Mouse (Mus musculus): ENCODE measurements around the gene Trappc6a. TPM values are rescaled to one million over a fixed set of nuclear protein-coding genes. Genes with fewer than 3 reads are reported as not detected.
A peak's percentile ranks its signal among the peaks of the same experiment; 100 is the strongest.

Trappc6a gene
- polyA plus RNA-seq, 1 experiment from 2014 or later = 41.4 TPM

- 64% methylated on average over 20 of the region's 20 CpGs for WGBS
- peaks cover 25% of the 10 kb centered on the region for H3K27me3 ChIP-seq
- peaks cover 5% of the 10 kb centered on the region; the same call in 1 of the 2 replicates for H3K4me1 ChIP-seq (replicated peaks)
- H3K4me2 ChIP-seq = no peak overlapping the region
- H3K9ac ChIP-seq = no peak overlapping the region
- no peaks in the 10 kb centered on the region for H3K9me3 ChIP-seq
- H3K36me3 ChIP-seq = no peaks in the 10 kb centered on the region
- no peak for ATAC-seq (ENCODE audit: low FRiP score, low read depth)
- H3K4me3 ChIP-seq = no peak overlapping the region
- no peak overlapping the region for H3K27ac ChIP-seq (replicated peaks)
Measured at GRCm38 (mm10) chr7:19495521-19496213, 12.5 kb upstream of the Trappc6a start.

GRCm38 (mm10) chr7:19496214-19496555 lies 12.0 kb upstream of the Trappc6a start:
- 62% methylated on average over 5 of the region's 5 CpGs for WGBS
- no peak overlapping the region for H3K9ac ChIP-seq
- peaks cover 20% of the 10 kb centered on the region for H3K27me3 ChIP-seq

GRCm38 (mm10) chr7:19498326-19498725 lies 9.9 kb upstream of the Trappc6a start:
- H3K4me3 ChIP-seq = no peak overlapping the region
- no peak for ATAC-seq (ENCODE audit: low FRiP score, low read depth)
- H3K4me1 ChIP-seq (replicated peaks) = no peaks in the 10 kb centered on the region
- no peaks in the 10 kb centered on the region for H3K9me3 ChIP-seq
- no peak overlapping the region for H3K9ac ChIP-seq
- 0 out of 2 replicates have a peak, but pooled peaks cover 3% of the 10 kb centered on the region for H3K27me3 ChIP-seq
- H3K27ac ChIP-seq (replicated peaks) = no peak overlapping the region
- H3K4me2 ChIP-seq = no peak overlapping the region
- 93% methylated on average over 4 of the region's 4 CpGs for WGBS
- H3K36me3 ChIP-seq = no peaks in the 10 kb centered on the region

More at GRCm38 (mm10) chr7:19496214-19496555, 12.0 kb upstream of the Trappc6a start:
- peaks cover 5% of the 10 kb centered on the region; the same call in 1 of the 2 replicates for H3K4me1 ChIP-seq (replicated peaks)
- no peak overlapping the region for H3K4me3 ChIP-seq
- H3K4me2 ChIP-seq = no peak overlapping the region
- H3K36me3 ChIP-seq = no peaks in the 10 kb centered on the region
- no peaks in the 10 kb centered on the region for H3K9me3 ChIP-seq
- no peak overlapping the region for H3K27ac ChIP-seq (replicated peaks)
- no peak for ATAC-seq (ENCODE audit: low FRiP score, low read depth)

GRCm38 (mm10) chr7:19500420-19501363 lies 7.5 kb upstream of the Trappc6a start:
- no peak overlapping the region for H3K9ac ChIP-seq
- H3K4me1 ChIP-seq (replicated peaks) = no peaks in the 10 kb centered on the region
- no peaks in the 10 kb centered on the region for H3K36me3 ChIP-seq
- 69% methylated on average over 12 of the region's 12 CpGs for WGBS
- no peaks in the 10 kb centered on the region for H3K9me3 ChIP-seq
- H3K27me3 ChIP-seq = 0 out of 2 replicates have a peak, but pooled peaks cover 2% of the 10 kb centered on the region
- ATAC-seq (ENCODE audit: low FRiP score, low read depth) = no peak
- no peak overlapping the region for H3K27ac ChIP-seq (replicated peaks)
- H3K4me3 ChIP-seq = no peak overlapping the region
- H3K4me2 ChIP-seq = no peak overlapping the region

- Histone ChIP-seq H3K27ac (replicated peaks) (no peak overlapping the region), H3K9me3 (no peaks in the 10 kb centered on the region), H3K4me3 (no peak overlapping the region), H3K4me2 (no peak overlapping the region), H3K36me3 (no peaks in the 10 kb centered on the region), H3K4me1 (replicated peaks) (peaks cover 6% of the 10 kb centered on the region), H3K27me3 (0 out of 2 replicates have a peak, but pooled peaks cover 2% of the 10 kb centered on the region), H3K9ac (no peak overlapping the region)
- no peak for ATAC-seq (ENCODE audit: low FRiP score, low read depth)
- WGBS = 81% methylated on average over 4 of the region's 4 CpGs
Measured at GRCm38 (mm10) chr7:19501658-19502057, 6.5 kb upstream of the Trappc6a start.

GRCm38 (mm10) chr7:19503481-19504068 lies 4.6 kb upstream of the Trappc6a start:
- no peak overlapping the region for H3K27ac ChIP-seq (replicated peaks)
- ATAC-seq (ENCODE audit: low FRiP score, low read depth) = no peak
- WGBS = 39% methylated on average over 5 of the region's 5 CpGs
- no peaks in the 10 kb centered on the region for H3K36me3 ChIP-seq
- H3K4me1 ChIP-seq (replicated peaks) = peaks cover 18% of the 10 kb centered on the region
- H3K4me3 ChIP-seq = no peak overlapping the region
- 0 out of 2 replicates have a peak, but pooled peaks cover 2% of the 10 kb centered on the region for H3K27me3 ChIP-seq
- H3K4me2 ChIP-seq = no peak overlapping the region
- no peak overlapping the region for H3K9ac ChIP-seq
- H3K9me3 ChIP-seq = no peaks in the 10 kb centered on the region

- WGBS = 23% methylated on average over 6 of the region's 6 CpGs
- peak overlapping the region; percentile 65 for H3K4me3 ChIP-seq
Measured at GRCm38 (mm10) chr7:19506326-19506725, 1.9 kb upstream of the Trappc6a start.

GRCm38 (mm10) chr7:19506969-19507611 lies 1.1 kb upstream of the Trappc6a start:
- peak overlapping the region; percentile 65 for H3K4me3 ChIP-seq
- under 1% methylated on average over 71 of the region's 71 CpGs for WGBS
- H3K4me2 ChIP-seq = peak overlapping the region; percentile 89
- peaks cover 29% of the 10 kb centered on the region for H3K4me1 ChIP-seq (replicated peaks)
- H3K9me3 ChIP-seq = no peaks in the 10 kb centered on the region
- H3K27me3 ChIP-seq = no peaks in the 10 kb centered on the region
- peak overlapping the region; percentile 60 for H3K9ac ChIP-seq
- H3K36me3 ChIP-seq = no peaks in the 10 kb centered on the region
- peak; percentile 35; the same call in 1 of the 2 replicates for ATAC-seq (ENCODE audit: low FRiP score, low read depth)
- H3K27ac ChIP-seq (replicated peaks) = peak overlapping the region; percentile 82

More at GRCm38 (mm10) chr7:19506326-19506725, 1.9 kb upstream of the Trappc6a start:
- Histone ChIP-seq H3K4me2 (peak overlapping the region; percentile 89), H3K9me3 (no peaks in the 10 kb centered on the region), H3K27ac (replicated peaks) (no peak overlapping the region), H3K36me3 (no peaks in the 10 kb centered on the region), H3K27me3 (no peaks in the 10 kb centered on the region), H3K4me1 (replicated peaks) (peaks cover 29% of the 10 kb centered on the region), H3K9ac (no peak overlapping the region)
- no peak for ATAC-seq (ENCODE audit: low FRiP score, low read depth)

- H3K36me3 ChIP-seq = no peaks in the 10 kb centered on the region
- 3% methylated on average over 18 of the region's 18 CpGs for WGBS
- peak overlapping the region; percentile 82 for H3K27ac ChIP-seq (replicated peaks)
- H3K9me3 ChIP-seq = no peaks in the 10 kb centered on the region
- H3K4me2 ChIP-seq = peak overlapping the region; percentile 89
- no peaks in the 10 kb centered on the region for H3K27me3 ChIP-seq
- ATAC-seq (ENCODE audit: low FRiP score, low read depth) = no peak
- peaks cover 29% of the 10 kb centered on the region for H3K4me1 ChIP-seq (replicated peaks)
- H3K4me3 ChIP-seq = peak overlapping the region; percentile 65
- peak overlapping the region; percentile 72 for H3K9ac ChIP-seq
Measured at GRCm38 (mm10) chr7:19507612-19507981, 598 bp upstream of the Trappc6a start.

GRCm38 (mm10) chr7:19508924-19509568 lies 851 bp downstream of the Trappc6a start:
- Histone ChIP-seq H3K27me3 (no peaks in the 10 kb centered on the region), H3K4me2 (peak overlapping the region; percentile 89), H3K4me1 (replicated peaks) (peaks cover 29% of the 10 kb centered on the region), H3K9ac (peak overlapping the region; percentile 72), H3K4me3 (peak overlapping the region; percentile 65), H3K36me3 (no peaks in the 10 kb centered on the region), H3K9me3 (no peaks in the 10 kb centered on the region), H3K27ac (replicated peaks) (peak overlapping the region; percentile 82)
- 7% methylated on average over 15 of the region's 15 CpGs for WGBS
- peak; percentile 6; the same call in 1 of the 2 replicates for ATAC-seq (ENCODE audit: low FRiP score, low read depth)

GRCm38 (mm10) chr7:19509786-19510185 lies 1.6 kb downstream of the Trappc6a start:
- Histone ChIP-seq H3K4me3 (peak overlapping the region; percentile 65), H3K9ac (0 out of 2 replicates have a peak overlapping the region, but pooled peaks have one; percentile 7)

More at GRCm38 (mm10) chr7:19509786-19510185, 1.6 kb downstream of the Trappc6a start:
- H3K4me2 ChIP-seq = peak overlapping the region; percentile 89
- WGBS = 94% methylated on average over 7 of the region's 7 CpGs
- H3K36me3 ChIP-seq = no peaks in the 10 kb centered on the region
- H3K27ac ChIP-seq (replicated peaks) = no peak overlapping the region
- H3K27me3 ChIP-seq = no peaks in the 10 kb centered on the region
- ATAC-seq (ENCODE audit: low FRiP score, low read depth) = no peak
- H3K4me1 ChIP-seq (replicated peaks) = peaks cover 29% of the 10 kb centered on the region
- no peaks in the 10 kb centered on the region for H3K9me3 ChIP-seq

Measured in hindbrain, embryonic 15.5 days (tissue).